Mouse (Mus musculus): ENCODE data around the gene Ptpn4. TPM values are rescaled to one million over a fixed set of nuclear protein-coding genes. Genes with fewer than 3 reads are reported as not detected.

Gene Ptpn4
- polyA plus RNA-seq, 1 experiment: 0.14 TPM

DNA sequence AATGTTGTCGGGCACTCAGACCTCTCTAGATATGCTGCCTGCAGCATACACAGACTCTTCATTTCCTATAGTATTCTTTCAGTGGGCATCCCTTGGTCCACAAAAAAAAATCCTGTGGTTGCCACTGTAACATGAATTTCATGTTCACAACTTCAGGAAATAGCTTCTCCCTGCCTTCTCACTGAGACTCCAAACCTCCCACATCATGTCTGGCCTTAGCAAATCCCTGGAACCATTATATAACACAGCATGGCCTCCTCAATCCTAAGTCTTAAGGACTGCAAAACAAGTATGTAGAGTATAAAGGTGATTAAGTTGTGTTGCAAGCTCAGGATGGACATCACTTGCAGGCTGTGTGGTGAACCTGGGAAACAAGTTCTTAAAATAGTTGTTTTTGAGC lies 102.6 kb downstream of the Ptpn4 start:
- TF ChIP-seq GATA1 (IDR thresholded peaks at IDR 0.05; ENCODE audit: low read length) (no peak), TAL1 (IDR thresholded peaks at IDR 0.05; ENCODE audit: low read length) (no peak)
- peaks cover 3% of the 10 kb centered on the region for H3K9me3 ChIP-seq (ENCODE audit: control insufficient read depth, low read length)
- H3K4me1 ChIP-seq (ENCODE audit: control insufficient read depth): no peaks in the 10 kb centered on the region
- H3K27me3 ChIP-seq (ENCODE audit: control insufficient read depth): no peaks in the 10 kb centered on the region
- H3K36me3 ChIP-seq (ENCODE audit: control insufficient read depth): peaks cover 5% of the 10 kb centered on the region
- H3K4me3 ChIP-seq (replicated peaks): no peak overlapping the region

DNA sequence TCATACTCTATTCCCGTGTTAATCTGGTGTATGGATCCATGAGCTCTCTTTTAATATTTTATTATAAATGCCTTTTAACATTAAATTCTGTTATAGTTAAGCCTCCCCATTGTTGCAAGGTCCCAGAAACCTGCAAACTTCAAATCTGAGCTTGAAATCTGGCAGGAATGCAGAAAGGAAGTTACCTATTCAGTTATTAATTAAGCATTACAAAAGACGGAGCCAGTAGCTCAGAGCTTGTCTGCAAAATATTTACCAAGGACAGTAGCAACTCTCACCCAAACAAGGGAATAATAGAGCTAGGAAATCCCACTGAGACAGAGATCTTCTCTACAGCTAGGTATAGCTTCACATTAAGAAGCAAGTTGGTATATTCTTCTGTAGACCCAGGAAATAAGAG lies 106.2 kb downstream of the Ptpn4 start:
- no peaks in the 10 kb centered on the region for H3K27me3 ChIP-seq (ENCODE audit: control insufficient read depth)
- TF ChIP-seq GATA1 (IDR thresholded peaks at IDR 0.05; ENCODE audit: low read length) (no peak), TAL1 (IDR thresholded peaks at IDR 0.05; ENCODE audit: low read length) (no peak)
- H3K36me3 ChIP-seq (ENCODE audit: control insufficient read depth): no peaks in the 10 kb centered on the region
- H3K9me3 ChIP-seq (ENCODE audit: control insufficient read depth, low read length): no peaks in the 10 kb centered on the region
- no peak overlapping the region for H3K4me3 ChIP-seq (replicated peaks)
- no peaks in the 10 kb centered on the region for H3K4me1 ChIP-seq (ENCODE audit: control insufficient read depth)

DNA sequence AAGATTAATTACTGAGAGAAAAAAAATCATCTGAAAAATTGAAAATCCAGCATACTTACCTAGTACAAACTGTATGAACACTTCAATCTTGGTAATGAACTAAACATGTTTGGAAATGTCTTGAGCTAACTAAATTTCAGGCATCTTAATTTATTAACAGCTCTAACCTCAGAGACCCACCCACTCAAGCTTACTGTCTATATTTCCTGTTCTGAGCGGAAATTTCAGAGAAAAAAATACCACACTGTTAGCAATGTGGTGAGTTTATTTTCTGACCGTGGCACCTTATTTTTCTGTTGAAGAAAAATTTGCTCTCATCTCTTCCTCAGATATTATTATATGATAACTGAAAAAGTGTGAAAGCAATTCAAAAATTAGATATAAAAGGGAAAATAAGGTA lies 124.4 kb downstream of the Ptpn4 start:
- Histone ChIP-seq H3K27me3 (ENCODE audit: control insufficient read depth) (no peaks in the 10 kb centered on the region), H3K36me3 (ENCODE audit: control insufficient read depth) (no peaks in the 10 kb centered on the region), H3K4me1 (ENCODE audit: control insufficient read depth) (no peaks in the 10 kb centered on the region)

DNA sequence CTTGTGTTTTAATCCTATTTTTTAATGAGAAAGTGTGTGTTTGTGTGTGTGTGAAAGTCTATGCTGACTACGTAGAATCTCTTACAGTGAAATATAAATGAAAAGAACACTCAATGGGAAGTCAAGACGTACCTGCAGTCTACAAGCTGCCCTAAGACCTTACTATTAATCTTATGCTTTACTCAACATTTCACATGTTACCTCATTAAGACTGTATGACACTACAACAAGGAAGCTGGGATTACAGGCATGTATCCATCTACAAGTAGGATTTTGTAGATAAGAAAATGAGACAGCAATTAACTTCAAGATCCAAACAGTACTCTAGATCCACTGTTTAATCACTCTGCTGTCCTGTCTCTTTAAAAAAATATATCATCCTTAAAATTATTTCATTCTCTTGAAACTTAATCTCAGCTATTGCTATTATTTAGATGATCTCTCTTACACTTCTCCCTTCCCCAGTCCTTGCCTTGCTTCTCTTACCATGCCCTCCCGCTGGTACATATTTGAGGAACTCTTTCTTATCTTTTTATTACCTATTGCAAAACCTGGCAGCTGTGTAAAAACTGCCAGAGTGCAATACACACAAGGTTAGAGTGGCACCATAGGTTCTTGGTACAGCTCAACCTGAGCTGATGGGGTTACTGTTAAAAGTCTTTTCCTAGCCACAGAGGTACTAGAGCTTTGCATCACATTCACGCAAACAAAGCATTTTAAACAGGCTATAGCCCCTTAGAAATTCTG lies 130.8 kb downstream of the Ptpn4 start:
- Histone ChIP-seq H3K27me3 (ENCODE audit: control insufficient read depth) (no peaks in the 10 kb centered on the region), H3K9me3 (ENCODE audit: control insufficient read depth, low read length) (no peaks in the 10 kb centered on the region), H3K4me3 (replicated peaks) (no peak overlapping the region), H3K36me3 (ENCODE audit: control insufficient read depth) (peaks cover 9% of the 10 kb centered on the region), H3K4me1 (ENCODE audit: control insufficient read depth) (no peaks in the 10 kb centered on the region)
- no peak for TF ChIP-seq TAL1 (IDR thresholded peaks at IDR 0.05; ENCODE audit: low read length)
- no peak for TF ChIP-seq GATA1 (IDR thresholded peaks at IDR 0.05; ENCODE audit: low read length)

More for the DNA sequence above, 124.4 kb downstream of the Ptpn4 start:
- no peak overlapping the region for H3K4me3 ChIP-seq (replicated peaks)
- no peaks in the 10 kb centered on the region for H3K9me3 ChIP-seq (ENCODE audit: control insufficient read depth, low read length)
- no peak for TF ChIP-seq GATA1 (IDR thresholded peaks at IDR 0.05; ENCODE audit: low read length)
- TF ChIP-seq TAL1 (IDR thresholded peaks at IDR 0.05; ENCODE audit: low read length): no peak

DNA sequence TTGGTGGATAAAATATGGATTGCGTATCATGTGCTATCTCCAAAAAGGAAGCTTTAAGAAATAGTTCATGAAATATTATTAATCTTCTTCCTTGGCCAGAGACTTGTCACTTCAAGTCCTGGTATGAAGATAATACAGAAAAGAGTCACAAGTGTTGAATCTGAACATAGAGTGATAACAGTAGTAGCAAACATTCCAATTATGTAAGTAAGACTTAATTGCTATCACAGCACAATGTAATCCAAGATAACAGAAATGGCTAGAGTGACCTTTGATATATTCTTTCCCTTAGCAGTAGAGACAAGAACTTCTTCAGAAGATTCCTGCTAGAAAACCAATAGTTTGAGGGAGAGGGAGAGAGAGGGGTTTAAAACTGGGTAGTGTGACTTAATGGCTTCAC lies 140.6 kb downstream of the Ptpn4 start:
- Histone ChIP-seq H3K36me3 (ENCODE audit: control insufficient read depth) (peaks cover 3% of the 10 kb centered on the region), H3K9me3 (ENCODE audit: control insufficient read depth, low read length) (no peaks in the 10 kb centered on the region), H3K27me3 (ENCODE audit: control insufficient read depth) (no peaks in the 10 kb centered on the region), H3K4me1 (ENCODE audit: control insufficient read depth) (peaks cover 2% of the 10 kb centered on the region; the same call in 1 of the 2 replicates), H3K4me3 (replicated peaks) (no peak overlapping the region)
- no peak for TF ChIP-seq TAL1 (IDR thresholded peaks at IDR 0.05; ENCODE audit: low read length)

DNA sequence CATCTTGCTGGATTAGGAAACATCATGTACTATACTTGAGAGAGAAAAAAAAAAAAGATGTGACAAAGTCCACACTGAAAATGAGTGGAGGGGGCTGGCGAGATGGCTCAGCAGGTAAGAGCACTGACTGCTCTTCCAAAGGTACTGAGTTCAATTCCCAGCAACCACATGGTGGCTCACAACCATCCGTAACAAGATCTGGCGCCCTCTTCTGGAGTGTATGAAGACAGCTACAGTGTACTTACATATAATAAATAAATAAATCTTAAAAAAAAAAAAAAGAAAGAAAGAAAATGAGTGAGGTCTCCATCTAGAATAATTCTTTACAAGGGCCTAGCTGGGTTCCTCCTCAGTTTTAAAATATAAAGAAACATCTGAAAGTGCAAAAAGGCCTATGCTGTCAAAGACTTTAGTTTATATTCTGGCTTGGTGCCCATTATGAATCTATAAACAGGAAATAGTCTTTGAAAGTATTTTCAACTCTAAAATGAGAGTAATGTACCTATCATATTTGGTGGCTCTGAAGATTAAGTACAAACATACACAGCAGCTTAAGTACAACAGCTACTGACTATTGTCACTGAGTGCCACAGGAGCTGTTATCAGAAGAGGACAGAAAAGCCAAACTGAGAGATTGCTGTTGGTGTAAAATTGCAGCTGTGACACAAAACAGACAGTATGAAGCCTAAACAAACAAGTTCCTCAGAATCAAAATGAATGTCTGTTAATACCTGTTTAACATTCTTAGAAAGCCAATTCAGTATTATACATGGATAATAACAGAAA lies 151.4 kb downstream of the Ptpn4 start:
- Histone ChIP-seq H3K4me1 (ENCODE audit: control insufficient read depth) (peaks cover 9% of the 10 kb centered on the region), H3K36me3 (ENCODE audit: control insufficient read depth) (peaks cover 8% of the 10 kb centered on the region), H3K27me3 (ENCODE audit: control insufficient read depth) (no peaks in the 10 kb centered on the region), H3K9me3 (ENCODE audit: control insufficient read depth, low read length) (no peaks in the 10 kb centered on the region), H3K4me3 (replicated peaks) (no peak overlapping the region)
- TF ChIP-seq TAL1 (IDR thresholded peaks at IDR 0.05; ENCODE audit: low read length) (no peak), GATA1 (IDR thresholded peaks at IDR 0.05; ENCODE audit: low read length) (no peak)

DNA sequence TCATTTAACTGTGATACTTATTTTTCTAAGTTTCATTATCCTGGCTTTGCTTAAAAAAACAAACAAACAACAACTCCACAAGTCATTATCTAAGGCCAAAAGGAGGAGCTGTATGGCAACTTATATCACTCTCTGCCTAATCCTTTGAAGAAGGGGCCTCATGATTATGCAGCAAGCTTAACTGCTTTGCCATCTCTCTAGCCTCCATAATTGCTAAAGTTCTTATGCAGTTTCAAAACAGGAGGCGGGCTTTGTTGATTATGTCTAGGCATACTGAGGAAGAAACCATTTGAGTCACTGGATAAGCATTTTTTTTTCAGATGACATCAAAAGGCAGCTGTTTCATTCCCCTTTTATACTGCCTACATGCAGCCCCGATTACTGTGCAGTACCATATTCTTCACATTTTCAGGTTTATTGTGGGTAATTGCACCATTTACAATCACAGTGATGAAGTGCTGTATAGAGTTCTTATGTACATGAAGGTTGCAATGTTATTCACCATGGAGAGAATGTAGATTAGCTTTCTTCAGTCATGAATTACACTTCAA lies 155.7 kb downstream of the Ptpn4 start:
- Histone ChIP-seq H3K4me3 (replicated peaks) (no peak overlapping the region), H3K9me3 (ENCODE audit: control insufficient read depth, low read length) (no peaks in the 10 kb centered on the region), H3K36me3 (ENCODE audit: control insufficient read depth) (peaks cover 9% of the 10 kb centered on the region), H3K27me3 (ENCODE audit: control insufficient read depth) (no peaks in the 10 kb centered on the region), H3K4me1 (ENCODE audit: control insufficient read depth) (peaks cover 6% of the 10 kb centered on the region)
- no peak for TF ChIP-seq TAL1 (IDR thresholded peaks at IDR 0.05; ENCODE audit: low read length)
- no peak for TF ChIP-seq GATA1 (IDR thresholded peaks at IDR 0.05; ENCODE audit: low read length)

DNA sequence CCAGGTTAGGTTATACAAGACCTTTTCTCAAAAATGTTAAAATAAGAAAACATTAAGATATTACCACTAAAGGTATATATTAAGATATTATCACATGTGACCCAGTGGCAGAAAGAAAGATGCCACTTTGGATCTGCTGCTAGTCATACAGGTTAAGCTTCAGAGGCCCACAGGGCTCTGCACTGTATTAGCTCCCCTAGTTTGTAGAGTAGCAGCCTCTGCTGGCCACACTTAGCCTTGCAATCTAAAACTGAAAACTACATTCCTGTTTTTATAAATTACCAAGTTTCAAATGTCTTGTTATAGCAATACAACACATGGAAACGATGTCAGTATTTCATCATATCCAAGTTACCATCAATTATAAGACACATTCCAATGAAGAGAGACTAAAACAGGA lies 162.4 kb downstream of the Ptpn4 start:
- Histone ChIP-seq H3K4me3 (replicated peaks) (no peak overlapping the region), H3K36me3 (ENCODE audit: control insufficient read depth) (peaks cover 10% of the 10 kb centered on the region), H3K4me1 (ENCODE audit: control insufficient read depth) (no peaks in the 10 kb centered on the region), H3K9me3 (ENCODE audit: control insufficient read depth, low read length) (no peaks in the 10 kb centered on the region), H3K27me3 (ENCODE audit: control insufficient read depth) (no peaks in the 10 kb centered on the region)
- TF ChIP-seq GATA1 (IDR thresholded peaks at IDR 0.05; ENCODE audit: low read length) (no peak), TAL1 (IDR thresholded peaks at IDR 0.05; ENCODE audit: low read length) (no peak)

DNA sequence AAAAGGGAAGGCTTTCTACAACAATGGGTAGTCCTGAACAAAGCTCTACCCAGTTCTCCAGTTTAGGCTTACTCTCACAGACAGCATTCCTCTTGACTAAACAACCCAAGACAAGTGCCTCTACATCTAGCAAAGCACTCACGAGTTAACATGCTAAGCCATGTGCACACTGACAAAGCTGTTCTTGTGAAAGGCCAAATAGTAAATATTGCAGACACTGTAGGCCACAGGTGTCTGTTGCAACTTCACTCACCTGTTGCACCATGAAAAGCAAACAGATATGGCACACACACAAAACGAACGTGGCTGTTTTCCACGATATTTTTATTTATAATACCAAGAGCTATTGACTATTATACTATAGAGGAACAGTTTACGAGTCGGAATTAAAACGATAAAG lies 170.5 kb downstream of the Ptpn4 start:
- H3K9me3 ChIP-seq (ENCODE audit: control insufficient read depth, low read length): no peaks in the 10 kb centered on the region
- no peaks in the 10 kb centered on the region for H3K27me3 ChIP-seq (ENCODE audit: control insufficient read depth)
- H3K4me1 ChIP-seq (ENCODE audit: control insufficient read depth): no peaks in the 10 kb centered on the region
- peaks cover 2% of the 10 kb centered on the region; the same call in 1 of the 2 replicates for H3K36me3 ChIP-seq (ENCODE audit: control insufficient read depth)
- H3K4me3 ChIP-seq (replicated peaks): no peak overlapping the region
- TF ChIP-seq TAL1 (IDR thresholded peaks at IDR 0.05; ENCODE audit: low read length) (no peak), GATA1 (IDR thresholded peaks at IDR 0.05; ENCODE audit: low read length) (no peak)

Measured in erythroblast, embryonic 14.5 days (primary cell).